15 mouse cellular contexts compared by ENCODE assay signal in the genomic region with DNA sequence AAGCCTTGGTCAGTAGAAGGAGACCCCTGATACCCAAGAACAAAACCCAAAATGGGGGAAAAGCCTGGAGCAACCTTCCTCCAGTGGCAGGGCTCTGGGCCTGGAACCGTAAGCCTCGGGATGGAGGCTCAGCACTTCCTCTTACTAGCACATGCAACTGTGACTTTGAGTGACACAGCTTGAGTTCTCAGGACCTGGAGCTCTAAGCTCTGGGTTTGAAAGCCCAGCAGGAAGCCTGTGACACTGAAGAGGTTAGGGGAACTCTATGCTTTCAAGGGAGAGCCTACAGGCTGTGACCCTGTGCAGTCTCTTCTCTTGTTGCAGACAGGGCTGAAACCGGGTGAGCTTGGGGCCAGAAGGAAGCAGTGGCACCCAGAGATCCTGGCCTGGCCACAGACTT.
DNase-seq lines count a peak whose midpoint lies in the region; ATAC-seq and TF ChIP-seq lines count a peak whose summit lies in the region.
"Had no signal": no experiment of that assay in that cellular context is flagged by ENCODE, and none has a peak within 500 bp of the region (broad histone marks: within the 10 kb centered on the region; RNA-seq: fewer than 3 reads in every experiment).

No protein-coding gene starts in this region.

- H3K79me2 ChIP-seq in liver, adult 2 months (ENCODE audit: control insufficient read depth, insufficient read depth, low read length): no peaks in the 10 kb centered on the region
- peaks cover 13% of the 10 kb centered on the region; the same call in 1 of the 2 replicates for H3K79me2 ChIP-seq in macrophage (ENCODE audit: inconsistent target)

- no peak overlapping the region for H3K27ac ChIP-seq in liver, adult 2 months (replicated peaks; ENCODE audit: insufficient read depth, low read depth, low read length)
- no peak overlapping the region for H3K27ac ChIP-seq in liver, embryonic 12.5 days
- H3K27ac ChIP-seq in brown adipose tissue, adult 24 weeks (replicated peaks; ENCODE audit: low read depth, low read length): 0 out of 2 replicates have a peak overlapping the region, but pooled peaks have one; percentile 26
- H3K27ac ChIP-seq in macrophage: peak overlapping the region; percentile 96
- H3K27ac ChIP-seq in small intestine, adult 2 months (ENCODE audit: insufficient read depth, low read depth, low read length): peak overlapping the region; percentile 39
- H3K27ac ChIP-seq in intestine, postnatal 0 days (ENCODE audit: low read depth, low read length): no peak overlapping the region
- H3K27ac ChIP-seq: hindbrain, embryonic 15.5 days had no signal

- no peak for TF ChIP-seq CTCF in liver, adult 2 months (IDR thresholded peaks at IDR 0.05; ENCODE audit: low read depth, low read length)
- TF ChIP-seq CTCF in small intestine, adult 2 months (IDR thresholded peaks at IDR 0.05; ENCODE audit: extremely low read depth, insufficient read length, insufficient replicate concordance, low read depth, low read length): no peak
- TF ChIP-seq CTCF in intestine, postnatal 0 days (IDR thresholded peaks at IDR 0.05; ENCODE audit: low read depth): no peak

- H3K9ac ChIP-seq in liver, adult 2 months (ENCODE audit: low read depth, low read length): no peak overlapping the region
- H3K9ac ChIP-seq in liver, embryonic 12.5 days: no peak overlapping the region
- H3K9ac ChIP-seq in intestine, postnatal 0 days (ENCODE audit: low read depth, low read length): no peak overlapping the region
- H3K9ac ChIP-seq: forebrain, postnatal 0 days; hindbrain, embryonic 15.5 days had no signal

- no peak for TF ChIP-seq POLR2A in liver, adult 2 months (IDR thresholded peaks at IDR 0.05; ENCODE audit: extremely low read depth, insufficient read depth, low read length)
- TF ChIP-seq POLR2A in small intestine, adult 2 months (IDR thresholded peaks at IDR 0.05; ENCODE audit: low read depth, low read length): no peak

- H3K27me3 ChIP-seq in liver, adult 2 months (ENCODE audit: control insufficient read depth, insufficient read depth, low read length): no peaks in the 10 kb centered on the region
- H3K27me3 ChIP-seq in liver, embryonic 12.5 days (replicated peaks): no peaks in the 10 kb centered on the region
- no peaks in the 10 kb centered on the region for H3K27me3 ChIP-seq in small intestine, adult 2 months (ENCODE audit: control insufficient read depth, insufficient read depth, low read length)
- no peaks in the 10 kb centered on the region for H3K27me3 ChIP-seq in intestine, postnatal 0 days (replicated peaks; ENCODE audit: control insufficient read depth, insufficient read depth, low read length)
- H3K27me3 ChIP-seq: hindbrain, embryonic 15.5 days had no signal

- H3K4me3 ChIP-seq in liver, adult 2 months (ENCODE audit: insufficient read depth, low read depth, low read length): no peak overlapping the region
- no peak overlapping the region for H3K4me3 ChIP-seq in liver, embryonic 12.5 days
- no peak overlapping the region for H3K4me3 ChIP-seq in brown adipose tissue, adult 24 weeks (ENCODE audit: insufficient read depth, low read depth, low read length)
- no peak overlapping the region for H3K4me3 ChIP-seq in macrophage (ENCODE audit: inconsistent target)
- no peak overlapping the region for H3K4me3 ChIP-seq in small intestine, adult 2 months (ENCODE audit: low read depth, low read length)
- H3K4me3 ChIP-seq in intestine, postnatal 0 days (ENCODE audit: low read depth, low read length): no peak overlapping the region
- H3K4me3 ChIP-seq: hindbrain, embryonic 15.5 days; midbrain, embryonic 10.5 days had no signal

- DNase-seq in liver, adult 2 months (ENCODE audit: extremely low read depth, low read depth, low spot score): peak; percentile 41
- DNase-seq in cerebellum, adult 11 months: no peak
- DNase-seq: cerebellum, postnatal 36 days; forebrain, postnatal 0 days; heart, postnatal 14 days; kidney, postnatal 10 days had no signal

- H3K36me3 ChIP-seq in liver, adult 2 months (ENCODE audit: control insufficient read depth, insufficient read depth, low read length): no peaks in the 10 kb centered on the region
- H3K36me3 ChIP-seq in liver, embryonic 12.5 days: no peaks in the 10 kb centered on the region
- no peaks in the 10 kb centered on the region for H3K36me3 ChIP-seq in macrophage (ENCODE audit: inconsistent target)
- no peaks in the 10 kb centered on the region for H3K36me3 ChIP-seq in small intestine, adult 2 months (ENCODE audit: control insufficient read depth, insufficient read depth, low read length)
- no peaks in the 10 kb centered on the region for H3K36me3 ChIP-seq in intestine, postnatal 0 days (ENCODE audit: control insufficient read depth, insufficient read depth)
- H3K36me3 ChIP-seq: hindbrain, embryonic 15.5 days; midbrain, embryonic 10.5 days had no signal

- no peak overlapping the region for H3K4me2 ChIP-seq in liver, embryonic 12.5 days
- no peak overlapping the region for H3K4me2 ChIP-seq in intestine, postnatal 0 days (replicated peaks; ENCODE audit: low read depth)
- H3K4me2 ChIP-seq: heart, embryonic 11.5 days; hindbrain, embryonic 15.5 days had no signal

- no peaks in the 10 kb centered on the region for H3K9me3 ChIP-seq in liver, embryonic 12.5 days (replicated peaks)
- H3K9me3 ChIP-seq in intestine, postnatal 0 days (ENCODE audit: control insufficient read depth): no peaks in the 10 kb centered on the region
- H3K9me3 ChIP-seq: hindbrain, embryonic 15.5 days had no signal

- ATAC-seq in liver, embryonic 12.5 days: no peak
- no peak for ATAC-seq in intestine, postnatal 0 days
- ATAC-seq: forebrain, postnatal 0 days; intestine, embryonic 16.5 days had no signal

- H3K4me1 ChIP-seq in liver, adult 2 months (ENCODE audit: control insufficient read depth, insufficient read depth, low read length): peaks cover 12% of the 10 kb centered on the region
- H3K4me1 ChIP-seq in liver, embryonic 12.5 days: peaks cover 24% of the 10 kb centered on the region
- H3K4me1 ChIP-seq in brown adipose tissue, adult 24 weeks (ENCODE audit: control insufficient read depth, insufficient read depth, insufficient read length, low read length): 0 out of 2 replicates have a peak, but pooled peaks cover 2% of the 10 kb centered on the region
- peaks cover 20% of the 10 kb centered on the region; the same call in 1 of the 2 replicates for H3K4me1 ChIP-seq in small intestine, adult 2 months (ENCODE audit: control insufficient read depth, insufficient read depth, insufficient read length, low read length)
- H3K4me1 ChIP-seq in intestine, postnatal 0 days (replicated peaks; ENCODE audit: control insufficient read depth, insufficient read depth, low read length): 0 out of 2 replicates have a peak, but pooled peaks cover 4% of the 10 kb centered on the region
- H3K4me1 ChIP-seq: hindbrain, embryonic 15.5 days had no signal

- 75% methylated on average over 3 of the region's 3 CpGs for WGBS in liver, adult 2 months
- 27% methylated on average over 3 of the region's 3 CpGs for WGBS in liver, embryonic 12.5 days (ENCODE audit: insufficient replicate concordance)
- WGBS in macrophage (ENCODE audit: missing documents): 0% methylated on average over 3 of the region's 3 CpGs
- 64% methylated on average over 3 of the region's 3 CpGs for WGBS in small intestine, adult 2 months
- WGBS in intestine, postnatal 0 days: 54% methylated on average over 3 of the region's 3 CpGs

Comparison
In these comparisons a context has a peak if more than half of its experiments do, and no peak if none do; other contexts are left out.
1. H3K27ac ChIP-seq: peak in brown adipose tissue, adult 24 weeks (single experiment), macrophage (single experiment) and small intestine, adult 2 months (single experiment); none in liver, adult 2 months (single experiment), liver, embryonic 12.5 days (single experiment) and intestine, postnatal 0 days (single experiment).